Mouse (Mus musculus): Measurements from ENCODE around the gene Mxi1. TPM values are rescaled to one million over a fixed set of nuclear protein-coding genes. Genes with fewer than 3 reads are reported as not detected.
A peak's percentile ranks its signal among the peaks of the same experiment; 100 is the strongest.

The Mxi1 gene
- polyA plus RNA-seq, 1 experiment from 2014 or later = 28.6 TPM

- no peak for TF ChIP-seq EP300 (optimal IDR thresholded peaks at IDR 0.05)
- no peak for TF ChIP-seq CTCF (IDR thresholded peaks at IDR 0.05; ENCODE audit: low read depth)
- Histone ChIP-seq H3K9me3 (ENCODE audit: control insufficient read depth, low read length) (no peaks in the 10 kb centered on the region), H3K4me1 (replicated peaks; ENCODE audit: control insufficient read depth, insufficient read depth) (no peaks in the 10 kb centered on the region), H3K9ac (ENCODE audit: low read length) (no peak overlapping the region), H3K27ac (replicated peaks) (no peak overlapping the region), H3K4me2 (replicated peaks; ENCODE audit: low read depth) (no peak overlapping the region), H3K27me3 (ENCODE audit: control insufficient read depth, insufficient read depth, low read length) (no peaks in the 10 kb centered on the region), H3K36me3 (ENCODE audit: control insufficient read depth, insufficient read depth, low read length) (no peaks in the 10 kb centered on the region), H3K4me3 (ENCODE audit: low read depth, low read length) (no peak overlapping the region)
- 64% methylated on average over 14 of the region's 14 CpGs for WGBS
- no peak for DNase-seq (ENCODE audit: low spot score)
- ATAC-seq (ENCODE audit: low FRiP score, low TSS enrichment) = no peak
These were observed 35.4 kb downstream of the Mxi1 start for GRCm38 (mm10) chr19:53345766-53346165.

GRCm38 (mm10) chr19:53353864-53354263 lies 43.5 kb downstream of the Mxi1 start:
- WGBS = 88% methylated on average over 7 of the region's 7 CpGs
- Histone ChIP-seq H3K36me3 (ENCODE audit: control insufficient read depth, insufficient read depth, low read length) (no peaks in the 10 kb centered on the region; the same call in 1 of the 2 replicates), H3K4me3 (ENCODE audit: low read depth, low read length) (no peak overlapping the region), H3K27ac (replicated peaks) (no peak overlapping the region), H3K4me2 (replicated peaks; ENCODE audit: low read depth) (no peak overlapping the region), H3K9ac (ENCODE audit: low read length) (no peak overlapping the region), H3K9me3 (ENCODE audit: control insufficient read depth, low read length) (no peaks in the 10 kb centered on the region), H3K4me1 (replicated peaks; ENCODE audit: control insufficient read depth, insufficient read depth) (no peaks in the 10 kb centered on the region), H3K27me3 (ENCODE audit: control insufficient read depth, insufficient read depth, low read length) (no peaks in the 10 kb centered on the region)
- DNase-seq (ENCODE audit: low spot score) (no peak), ATAC-seq (ENCODE audit: low FRiP score, low TSS enrichment) (no peak)
- TF ChIP-seq EP300 (optimal IDR thresholded peaks at IDR 0.05) (no peak), CTCF (IDR thresholded peaks at IDR 0.05; ENCODE audit: low read depth) (no peak)

GRCm38 (mm10) chr19:53354271-53355000 lies 44.1 kb downstream of the Mxi1 start:
- Histone ChIP-seq H3K4me3 (ENCODE audit: low read depth, low read length) (no peak overlapping the region), H3K9me3 (ENCODE audit: control insufficient read depth, low read length) (no peaks in the 10 kb centered on the region), H3K27ac (replicated peaks) (no peak overlapping the region), H3K4me2 (replicated peaks; ENCODE audit: low read depth) (no peak overlapping the region), H3K4me1 (replicated peaks; ENCODE audit: control insufficient read depth, insufficient read depth) (no peaks in the 10 kb centered on the region), H3K27me3 (ENCODE audit: control insufficient read depth, insufficient read depth, low read length) (no peaks in the 10 kb centered on the region), H3K36me3 (ENCODE audit: control insufficient read depth, insufficient read depth, low read length) (no peaks in the 10 kb centered on the region; the same call in 1 of the 2 replicates), H3K9ac (ENCODE audit: low read length) (no peak overlapping the region)
- 71% methylated on average over 7 of the region's 7 CpGs for WGBS
- TF ChIP-seq CTCF (IDR thresholded peaks at IDR 0.05; ENCODE audit: low read depth) (no peak), EP300 (optimal IDR thresholded peaks at IDR 0.05) (no peak)
- ATAC-seq (ENCODE audit: low FRiP score, low TSS enrichment) (no peak), DNase-seq (ENCODE audit: low spot score) (no peak)

GRCm38 (mm10) chr19:53355065-53355464 lies 44.7 kb downstream of the Mxi1 start:
- Histone ChIP-seq H3K27ac (replicated peaks) (no peak overlapping the region), H3K9ac (ENCODE audit: low read length) (no peak overlapping the region), H3K4me3 (ENCODE audit: low read depth, low read length) (no peak overlapping the region), H3K36me3 (ENCODE audit: control insufficient read depth, insufficient read depth, low read length) (no peaks in the 10 kb centered on the region; the same call in 1 of the 2 replicates), H3K4me1 (replicated peaks; ENCODE audit: control insufficient read depth, insufficient read depth) (no peaks in the 10 kb centered on the region), H3K27me3 (ENCODE audit: control insufficient read depth, insufficient read depth, low read length) (no peaks in the 10 kb centered on the region), H3K4me2 (replicated peaks; ENCODE audit: low read depth) (no peak overlapping the region), H3K9me3 (ENCODE audit: control insufficient read depth, low read length) (no peaks in the 10 kb centered on the region)
- ATAC-seq (ENCODE audit: low FRiP score, low TSS enrichment) (no peak), DNase-seq (ENCODE audit: low spot score) (no peak)
- TF ChIP-seq EP300 (optimal IDR thresholded peaks at IDR 0.05) (no peak), CTCF (IDR thresholded peaks at IDR 0.05; ENCODE audit: low read depth) (no peak)
- 75% methylated on average over 16 of the region's 16 CpGs for WGBS

- Histone ChIP-seq H3K9me3 (ENCODE audit: control insufficient read depth, low read length) (no peaks in the 10 kb centered on the region), H3K36me3 (ENCODE audit: control insufficient read depth, insufficient read depth, low read length) (no peaks in the 10 kb centered on the region; the same call in 1 of the 2 replicates), H3K4me2 (replicated peaks; ENCODE audit: low read depth) (peak overlapping the region; percentile 46), H3K27ac (replicated peaks) (no peak overlapping the region), H3K4me1 (replicated peaks; ENCODE audit: control insufficient read depth, insufficient read depth) (no peaks in the 10 kb centered on the region), H3K27me3 (ENCODE audit: control insufficient read depth, insufficient read depth, low read length) (no peaks in the 10 kb centered on the region), H3K4me3 (ENCODE audit: low read depth, low read length) (peak overlapping the region; percentile 12; the same call in 1 of the 2 replicates), H3K9ac (ENCODE audit: low read length) (no peak overlapping the region)
- TF ChIP-seq CTCF (IDR thresholded peaks at IDR 0.05; ENCODE audit: low read depth) (no peak), EP300 (optimal IDR thresholded peaks at IDR 0.05) (no peak)
- peak; percentile 31 for DNase-seq (ENCODE audit: low spot score)
- ATAC-seq (ENCODE audit: low FRiP score, low TSS enrichment) = peak; percentile 22; the same call in 1 of the 2 replicates
- WGBS = 44% methylated on average over 22 of the region's 22 CpGs
These were observed 49.1 kb downstream of the Mxi1 start for GRCm38 (mm10) chr19:53359160-53360033.
